Mouse (Mus musculus) erythroid progenitor cell, adult 5-6 weeks (primary cell): Measurements from ENCODE around the gene Os9. TPM values are rescaled to one million over a fixed set of nuclear protein-coding genes. Genes with fewer than 3 reads are reported as not detected.
"Not testable (repeated sequence)": the region's sequence is repeated elsewhere in the genome, so short reads cannot be mapped to it uniquely, and the experiment has no call there.

Source experiments
- ATAC-seq: replicated peaks from 2 replicates; pipeline ENCODE4 v1.8.0; 2016; ENCODE audit warnings: moderate number of reproducible peaks, mild to moderate bottlenecking, moderate TSS enrichment, inconsistent platforms; ENCODE audit not compliant: poor library complexity, low FRiP score, severe bottlenecking
- total RNA-seq, 2 experiments: library from RNA; stranded (forward) in 1 of 2; stranded (reverse) in 1 of 2; fragments of 150-400 nt in 1 of 2; fragments of 186-747, 209-891 nt in 1 of 2; gene quantifications; 2 replicates each; pipeline versions ENCODE4 v1.2.3 to v1.2.4; 2015 to 2017; ENCODE audit warnings: low replicate concordance in 2 of 2

Os9 gene
- total RNA-seq (2015; ENCODE audit: low replicate concordance) (36.5 and 37.5 TPM in 2 replicates), total RNA-seq (2017; ENCODE audit: low replicate concordance) (57.2 and 70.0 TPM in 2 replicates)

DNA sequence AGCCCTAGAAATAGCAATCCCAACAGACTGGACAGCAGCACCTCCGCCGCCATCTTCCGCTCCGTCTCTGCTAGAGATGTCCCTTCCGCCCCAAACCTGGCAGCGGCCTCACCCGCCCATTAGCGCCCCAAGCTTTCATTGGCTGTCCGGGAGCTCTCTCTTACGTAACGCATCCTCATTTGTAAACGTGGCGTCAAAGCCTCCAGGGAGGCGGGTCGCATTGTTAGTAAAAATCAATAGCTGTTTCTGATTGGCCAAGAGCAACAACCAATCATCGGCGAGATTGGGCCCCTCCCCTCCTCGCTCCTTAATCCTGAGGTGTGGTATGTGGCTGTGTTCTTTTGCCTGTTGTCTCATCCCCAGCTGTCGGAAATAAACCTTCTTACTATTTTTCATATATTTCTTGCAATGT is at the start of gene Os9:
Gene Os9 (minus strand): TSS at position 66 of the 412 bp plus-strand sequence.
- ATAC-seq: peak; percentile 94

DNA sequence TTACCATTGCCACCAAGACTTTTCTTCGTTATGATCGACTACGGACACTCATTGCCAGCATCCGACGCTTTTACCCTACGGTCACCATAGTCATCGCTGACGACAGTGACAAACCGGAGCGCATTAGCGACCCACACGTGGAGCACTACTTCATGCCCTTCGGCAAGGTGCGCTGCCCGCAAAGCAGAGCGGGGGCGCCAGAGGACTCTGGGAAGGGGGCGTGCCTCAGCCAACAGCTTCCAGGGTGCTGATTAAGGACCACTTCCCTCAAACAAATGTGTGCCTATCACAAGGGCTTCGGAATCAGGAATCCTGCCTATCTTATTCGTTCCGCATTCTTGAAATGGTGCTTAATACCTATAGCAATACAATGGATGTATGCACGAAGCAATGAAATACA is 49.1 kb upstream of the Os9 start:
- ATAC-seq: no peak

DNA sequence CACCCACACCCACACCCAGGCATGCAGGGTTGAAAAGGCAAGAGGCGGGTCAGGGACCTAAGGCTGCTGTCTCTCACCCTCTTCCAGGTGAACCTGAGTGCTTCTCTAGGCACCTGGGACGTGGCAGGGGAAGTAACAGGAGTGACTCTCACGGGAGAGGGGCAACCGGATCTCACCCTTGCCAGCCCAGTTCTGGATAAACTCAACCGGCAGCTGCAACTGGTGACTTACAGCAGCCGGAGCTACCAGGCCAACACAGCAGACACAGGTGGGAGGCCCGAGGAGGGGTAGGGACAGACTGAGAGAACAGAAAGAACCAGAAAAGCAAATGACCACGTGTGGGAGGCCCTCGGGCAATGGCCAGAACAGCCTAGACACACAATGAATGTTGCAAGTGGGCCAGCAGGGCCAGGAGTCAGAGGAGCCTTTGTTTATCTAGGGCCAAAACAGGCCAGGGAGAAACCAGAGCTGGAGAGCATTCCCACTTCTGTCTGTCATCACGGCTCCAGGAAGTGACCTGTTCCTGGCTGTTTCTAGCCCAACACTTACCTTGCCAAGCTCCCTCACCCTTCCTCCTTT is 46.8 kb upstream of the Os9 start:
- no peak for ATAC-seq

DNA sequence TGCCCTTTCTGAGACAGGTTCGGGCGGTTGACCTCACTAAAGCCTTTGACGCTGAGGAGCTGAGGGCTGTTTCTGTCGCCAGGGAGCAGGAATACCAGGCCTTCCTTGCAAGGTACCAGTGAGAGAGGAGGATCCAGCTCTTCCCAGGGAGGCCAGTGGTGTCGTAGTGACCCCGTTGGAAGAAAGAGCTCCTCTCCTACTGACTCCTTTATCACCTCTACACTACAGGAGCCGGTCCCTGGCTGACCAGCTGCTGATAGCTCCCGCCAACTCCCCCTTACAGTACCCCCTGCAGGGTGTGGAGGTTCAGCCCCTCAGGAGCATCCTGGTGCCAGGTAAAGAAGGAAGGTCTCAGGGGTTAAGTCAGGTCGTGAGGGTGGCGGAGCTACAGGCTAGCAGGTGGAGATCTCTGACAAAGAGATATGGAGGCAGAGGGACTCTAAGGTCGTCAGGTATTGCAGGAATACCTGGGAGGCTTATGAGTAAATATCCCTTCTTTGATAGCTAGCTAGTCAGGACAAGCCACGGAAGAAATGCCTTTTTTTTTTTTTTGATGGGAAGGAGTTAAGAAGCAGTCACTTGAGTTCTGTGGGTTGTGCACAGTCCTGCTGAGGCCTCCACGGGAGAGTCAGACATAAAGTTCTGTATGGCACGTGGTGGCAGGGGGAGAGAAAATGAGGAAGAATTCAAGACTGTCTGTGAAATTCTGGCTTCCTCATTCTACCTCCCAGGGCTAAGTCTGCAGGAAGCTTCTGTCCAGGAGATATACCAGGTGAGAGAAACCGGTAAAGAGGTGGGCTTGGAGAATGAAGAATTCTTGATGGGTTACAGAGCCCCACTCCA is 46.1 kb upstream of the Os9 start:
- no peak for ATAC-seq

DNA sequence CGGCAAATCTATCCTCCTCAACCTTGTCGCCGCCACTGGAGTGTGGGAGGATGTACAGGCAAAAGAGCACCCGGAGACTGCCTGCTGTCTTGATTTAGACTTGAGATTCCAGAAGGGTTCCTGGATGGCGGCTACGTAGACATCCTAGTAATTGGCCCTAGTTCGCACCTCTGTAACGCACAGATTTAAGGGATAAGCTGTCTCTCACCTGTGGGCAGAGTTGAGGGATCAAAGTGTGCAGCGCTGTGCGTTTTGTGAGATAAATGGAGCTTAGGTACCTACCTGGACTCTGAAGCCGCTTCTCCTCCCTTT is 45.4 kb upstream of the Os9 start:
- no peak for ATAC-seq

DNA sequence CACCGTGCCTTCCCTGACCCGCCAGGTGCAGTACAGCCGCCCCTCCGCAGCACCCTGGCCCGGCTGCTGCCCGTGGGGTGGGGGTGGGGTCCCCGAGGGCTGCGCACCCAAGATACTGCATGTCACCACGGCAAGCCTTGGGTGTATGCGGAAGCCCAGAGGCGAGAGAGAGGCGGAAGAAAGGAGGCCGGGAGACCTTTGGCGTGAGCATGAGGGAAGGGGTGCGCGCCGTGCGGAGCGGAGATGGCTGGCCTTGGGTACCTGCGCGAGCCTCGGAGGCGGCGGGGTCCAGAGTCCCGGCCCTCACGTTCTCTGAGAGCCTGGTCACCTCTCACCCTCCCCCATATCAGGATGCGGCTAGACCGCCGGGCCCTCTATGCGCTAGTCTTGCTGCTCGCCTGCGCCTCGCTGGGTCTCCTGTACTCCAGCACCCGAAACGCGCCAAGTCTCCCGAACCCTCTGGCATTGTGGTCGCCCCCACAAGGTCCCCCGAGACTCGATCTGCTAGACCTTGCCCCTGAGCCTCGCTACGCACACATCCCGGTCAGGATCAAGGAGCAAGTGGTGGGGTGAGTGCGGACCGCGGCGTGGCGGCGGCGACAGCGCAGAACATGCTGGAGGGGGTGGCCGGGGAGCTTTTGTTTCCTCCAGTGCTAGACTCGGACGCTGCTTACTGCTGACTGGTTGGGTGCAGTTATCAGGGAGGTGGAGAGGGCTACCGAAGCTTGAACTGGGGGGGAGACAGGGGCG is 44.9 kb upstream of the Os9 start:
- ATAC-seq: 0 out of 2 replicates have a peak, but pooled peaks have one; percentile 7

DNA sequence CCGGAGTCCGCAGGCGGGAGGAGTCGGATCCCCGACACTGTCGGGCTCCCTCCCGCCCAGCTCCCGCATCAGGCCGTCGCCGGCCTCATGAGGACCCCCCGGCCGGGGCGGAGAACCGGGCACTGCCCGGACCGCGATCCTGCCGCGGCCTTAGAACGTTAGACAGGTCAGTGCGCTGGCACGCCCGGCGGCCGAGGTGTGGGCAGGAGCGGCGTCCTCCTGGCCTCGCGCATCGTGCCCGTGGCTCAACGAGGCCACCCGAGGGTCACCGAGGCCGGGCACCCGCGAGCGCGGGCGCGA is 44.4 kb upstream of the Os9 start:
- 0 out of 2 replicates have a peak, but pooled peaks have one; percentile 2 for ATAC-seq

DNA sequence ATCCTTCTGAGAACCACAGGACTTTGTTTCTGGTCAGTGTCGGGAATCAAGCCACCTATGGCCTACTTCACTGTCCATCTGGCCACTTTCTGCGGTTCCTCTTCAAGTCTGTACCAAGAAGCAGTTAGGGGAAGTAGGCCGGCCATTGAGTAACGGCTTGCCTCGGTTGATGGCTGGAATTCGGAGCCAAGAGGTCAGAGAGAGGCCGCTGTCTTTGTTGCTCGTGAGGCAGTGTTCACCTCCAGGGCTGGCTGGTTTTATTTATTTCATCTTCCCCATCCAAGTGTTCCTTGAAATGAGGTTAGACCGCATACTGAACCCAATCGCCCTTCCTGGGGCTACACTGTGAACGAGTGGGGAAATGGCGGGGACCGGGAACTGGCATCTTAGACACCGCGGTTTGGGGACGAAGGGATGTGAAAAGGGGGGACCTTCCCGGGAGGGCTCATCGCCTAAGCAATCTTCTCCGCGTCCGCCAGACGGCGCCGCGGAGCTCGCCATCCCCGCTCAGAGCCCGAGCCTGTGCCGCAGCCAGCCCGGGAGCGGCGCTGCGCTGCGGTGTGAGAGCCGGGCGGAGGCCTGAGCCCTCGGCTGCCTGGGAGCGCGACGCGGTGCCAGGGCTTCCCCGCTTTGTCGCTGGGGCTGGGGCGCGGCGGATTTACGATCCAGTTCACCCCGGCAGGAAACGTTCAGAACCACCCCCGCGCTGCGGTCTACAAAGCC is 43.9 kb upstream of the Os9 start, which contains the start of gene B4galnt1:
Gene B4galnt1 (plus strand): TSS at position 595 of the 723 bp plus-strand sequence.
- peak; percentile 92 for ATAC-seq

DNA sequence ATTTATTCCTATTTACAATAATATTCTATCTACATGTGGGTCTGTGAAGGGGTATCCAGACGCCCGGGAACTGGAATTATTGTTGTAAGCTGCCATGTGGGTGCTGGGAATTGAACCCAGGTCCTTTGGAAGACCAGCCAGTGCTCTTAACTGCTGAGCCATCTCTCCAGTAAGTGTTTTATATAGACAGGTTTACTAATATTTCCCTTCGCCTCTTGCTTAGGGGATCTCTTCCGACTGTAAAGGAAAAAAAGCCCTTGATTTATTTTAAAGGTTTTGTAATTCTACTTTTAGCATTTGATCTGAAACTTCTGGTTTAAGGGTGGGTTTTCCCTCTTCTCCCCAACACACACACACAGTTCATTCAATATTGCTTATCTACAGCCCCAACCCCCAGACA is 43.3 kb upstream of the Os9 start:
- ATAC-seq: no peak

DNA sequence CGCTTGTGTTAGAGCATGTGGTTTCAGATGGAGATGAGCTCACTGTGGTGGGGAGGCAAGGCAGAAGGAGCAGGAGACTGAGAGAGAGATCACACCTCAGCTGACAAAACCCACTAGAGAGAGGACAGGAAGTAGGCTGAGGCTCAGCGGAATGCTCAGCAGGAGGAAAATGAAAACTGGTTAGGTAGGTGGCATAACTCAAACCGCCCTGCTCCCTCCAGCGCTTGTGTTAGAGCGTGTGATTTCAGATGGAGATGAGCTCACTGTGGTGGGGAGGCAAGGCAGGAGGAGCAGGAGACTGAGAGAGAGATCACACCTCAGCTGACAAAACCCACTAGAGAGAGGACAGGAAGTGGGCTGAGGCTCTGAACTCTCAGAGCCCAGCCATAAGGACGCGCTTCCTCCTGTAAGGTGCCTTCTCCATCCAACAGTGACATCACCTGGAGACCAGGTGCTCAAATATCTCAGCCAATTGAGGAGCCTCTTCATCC is 41.9 kb upstream of the Os9 start:
- not testable (repeated sequence) for ATAC-seq

DNA sequence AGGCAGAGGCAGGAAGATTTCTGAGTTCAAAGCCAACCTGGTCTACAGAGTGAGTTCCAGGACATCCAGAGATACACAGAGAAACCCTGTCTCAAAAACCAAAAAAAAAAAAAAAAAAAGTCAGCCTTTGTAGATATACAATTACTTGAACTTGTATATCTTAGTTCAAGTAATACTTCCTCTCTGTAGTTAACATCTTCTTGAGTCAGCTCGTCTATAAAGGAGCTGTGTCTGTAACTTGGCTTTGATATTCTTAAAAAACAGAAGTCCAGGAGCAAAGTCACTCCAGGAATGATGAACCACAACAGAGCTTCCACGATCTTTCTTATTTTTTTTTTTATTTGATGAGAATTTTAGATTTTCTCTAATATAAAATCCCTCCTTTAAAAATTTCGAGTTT is 39.8 kb upstream of the Os9 start:
- no peak for ATAC-seq

DNA sequence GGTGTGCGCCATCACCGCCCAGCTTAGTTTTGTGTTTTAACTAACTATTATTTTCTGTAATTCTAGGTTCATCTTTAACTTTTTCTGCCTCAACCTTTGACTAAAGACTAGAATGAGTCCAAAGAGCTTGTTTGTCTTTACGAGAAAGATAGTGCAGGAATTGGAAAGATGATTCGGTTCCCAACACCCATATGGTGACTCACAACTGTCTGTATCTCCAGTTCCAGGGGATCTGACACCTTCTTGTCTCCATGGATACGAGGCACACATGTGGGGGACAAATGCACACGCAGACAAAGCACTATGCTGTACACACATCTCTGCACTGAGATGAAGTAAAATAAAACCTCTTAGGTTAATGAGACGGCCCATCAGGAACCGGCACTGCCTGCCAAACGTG is 39.1 kb upstream of the Os9 start:
- ATAC-seq: no peak

DNA sequence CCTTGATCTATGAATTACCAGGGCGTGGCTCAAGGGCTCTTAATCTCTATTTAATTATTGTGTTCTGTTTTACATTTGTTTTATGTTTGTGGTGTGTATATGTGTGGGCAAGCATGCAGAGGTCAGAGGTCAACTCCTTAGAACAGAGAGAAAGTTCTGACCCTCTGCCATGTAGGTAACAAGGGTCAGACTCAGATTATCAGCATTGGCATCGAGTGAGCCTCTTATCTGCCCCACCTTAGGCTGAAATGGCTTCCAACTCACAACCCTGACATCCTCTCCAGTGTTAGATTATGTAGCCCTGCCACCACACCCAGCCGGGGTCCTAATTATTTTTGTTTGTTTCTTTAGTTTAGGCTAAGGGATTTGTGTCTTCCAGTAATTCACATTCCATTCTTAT is 37.5 kb upstream of the Os9 start:
- ATAC-seq: no peak

DNA sequence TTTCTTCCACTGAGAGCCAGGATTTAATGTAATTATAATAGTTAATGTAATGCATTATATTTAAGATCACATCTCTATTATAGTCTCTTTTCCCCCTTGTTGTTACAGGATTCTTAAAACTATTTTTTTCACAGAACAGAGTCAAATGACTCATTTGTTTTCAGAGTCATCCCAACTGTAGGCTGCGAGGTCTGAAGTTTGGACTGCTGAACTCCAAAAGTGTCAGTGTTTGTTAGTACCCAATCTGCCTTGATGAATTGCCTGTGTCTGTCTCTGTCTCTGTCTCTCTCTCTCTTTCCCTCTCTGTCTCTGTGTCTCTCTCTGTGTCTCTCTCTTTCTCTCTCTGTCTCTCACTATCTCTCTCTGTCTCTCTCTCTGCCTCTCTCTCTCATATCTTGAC is 35.6 kb upstream of the Os9 start:
- no peak for ATAC-seq

DNA sequence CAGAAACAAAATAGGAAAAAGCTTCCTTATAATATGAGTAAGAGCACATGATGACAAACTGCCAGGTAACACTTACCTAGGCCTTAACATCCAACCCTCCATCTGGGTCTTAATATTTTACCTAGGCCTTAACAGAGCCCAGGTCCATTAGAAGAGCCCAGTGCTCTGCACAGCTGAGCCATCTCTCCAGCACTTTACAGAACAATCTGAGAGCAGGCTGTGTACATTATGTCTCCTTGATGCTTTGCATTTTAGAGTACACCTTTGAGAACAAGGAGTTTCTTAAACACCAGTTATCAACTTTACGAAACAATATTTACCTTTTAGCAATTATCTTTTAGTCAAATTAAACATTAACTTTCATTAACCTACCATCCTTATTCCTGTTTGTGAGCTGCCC is 35.2 kb upstream of the Os9 start:
- no peak for ATAC-seq

DNA sequence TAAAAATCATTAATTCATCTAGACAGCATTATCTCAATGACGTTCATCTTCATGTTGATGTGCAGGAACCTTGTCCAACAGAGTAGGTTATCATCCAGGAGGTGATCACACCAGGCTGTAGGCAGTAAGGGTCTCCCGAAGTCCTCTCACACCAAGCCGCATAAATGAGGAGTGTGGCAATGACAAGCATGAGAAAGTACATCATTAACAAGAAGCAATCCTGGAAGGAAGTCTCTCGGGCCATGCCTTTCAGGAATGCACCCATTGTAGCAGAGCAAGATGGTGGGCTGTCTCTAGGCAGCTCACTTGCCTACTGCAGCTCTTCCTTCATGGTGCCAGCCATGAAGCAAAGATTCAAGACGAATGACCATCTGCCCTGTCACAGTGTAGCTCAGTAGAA is 33.7 kb upstream of the Os9 start:
- ATAC-seq: no peak

DNA sequence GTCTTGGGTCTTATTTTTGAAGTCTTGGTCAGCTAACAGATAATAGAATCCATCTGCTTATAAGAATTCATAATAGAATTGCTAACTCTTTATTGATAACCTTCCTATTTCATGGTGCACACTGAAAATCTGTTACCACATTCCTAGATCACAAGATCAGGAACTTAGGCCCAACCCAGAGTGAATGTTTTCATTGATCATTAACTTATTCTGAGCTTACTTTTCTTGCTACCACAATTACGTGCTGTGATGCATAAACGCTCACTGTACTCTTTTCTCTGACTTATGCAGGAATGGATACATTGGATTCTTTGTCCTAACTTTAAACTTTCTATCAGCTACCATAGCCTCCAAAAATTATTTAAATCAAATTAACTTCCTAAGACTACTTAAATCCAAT is 33.3 kb upstream of the Os9 start:
- no peak for ATAC-seq

DNA sequence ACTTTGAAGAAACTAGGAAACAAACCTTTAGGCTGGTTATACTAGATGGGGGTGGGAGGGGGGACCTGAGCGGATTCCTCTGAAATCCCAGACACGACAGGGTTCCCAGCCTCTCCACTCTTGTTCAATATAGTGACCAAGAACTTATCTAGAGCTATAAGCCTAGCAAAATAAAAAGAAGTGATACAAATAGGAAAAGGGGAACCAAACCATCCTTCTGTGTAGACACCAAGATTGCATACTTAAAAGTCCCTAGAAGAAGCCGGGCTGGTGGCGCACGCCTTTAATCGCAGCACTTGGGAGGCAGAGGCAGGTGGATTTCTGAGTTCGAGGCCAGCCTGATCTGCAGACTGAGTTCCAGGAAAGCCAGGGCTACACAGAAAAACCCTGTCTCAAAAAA is 32.4 kb upstream of the Os9 start:
- ATAC-seq: no peak

DNA sequence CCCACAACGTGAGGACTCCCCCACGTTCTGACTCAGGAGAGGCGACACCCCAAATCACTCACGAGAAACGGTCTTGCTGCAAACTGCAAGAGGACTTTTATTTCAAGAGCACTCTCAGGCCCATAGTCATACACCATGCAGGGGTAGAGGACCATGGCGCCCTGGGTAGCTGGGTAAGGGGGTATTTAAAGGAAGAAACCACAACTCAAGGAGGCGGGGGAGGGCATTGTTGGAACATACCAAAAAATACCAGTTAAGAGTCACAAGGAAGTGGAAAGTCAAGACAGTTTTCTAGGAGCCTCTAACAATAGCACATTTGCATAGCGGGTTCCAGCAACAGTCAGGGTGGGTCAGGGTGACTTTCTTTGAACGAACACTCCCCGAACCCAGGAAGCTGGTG is 31.6 kb upstream of the Os9 start:
- ATAC-seq: not testable (repeated sequence)

DNA sequence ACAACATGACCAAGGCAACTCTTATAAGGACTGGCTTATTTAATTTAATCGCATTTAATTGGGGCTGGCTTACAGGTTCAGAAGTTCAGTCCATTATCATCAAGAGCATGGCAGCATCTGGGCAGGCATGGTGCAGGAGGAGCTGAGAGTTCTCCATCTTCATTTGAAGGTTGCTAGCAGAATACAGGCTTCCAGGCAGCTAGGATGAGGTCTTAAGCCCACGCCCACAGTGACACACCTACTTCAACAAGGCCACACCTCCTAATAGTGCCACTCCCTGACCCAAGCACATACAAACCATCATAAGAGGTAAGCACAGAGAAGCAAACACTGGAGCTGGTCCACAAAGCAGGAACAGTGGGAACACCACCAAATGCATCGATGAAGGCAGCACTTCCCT is 30.3 kb upstream of the Os9 start:
- not testable (repeated sequence) for ATAC-seq
